Mouse (Mus musculus) kidney, embryonic 14.5 days (tissue): Measurements from ENCODE around the gene Tcf20. TPM values are rescaled to one million over a fixed set of nuclear protein-coding genes. Genes with fewer than 3 reads are reported as not detected.

Experiments
- ATAC-seq: fragments of 200-750 bp; cut with Nextera tagmentation; 2 replicates; pipeline ENCODE4 v1.8.0; 2017; ENCODE audit warnings: moderate number of reproducible peaks, mild to moderate bottlenecking, moderate TSS enrichment, moderate library complexity; ENCODE audit not compliant: low FRiP score, low TSS enrichment
- H3K27ac ChIP-seq: fragments of 300-500 bp; sonication (generic); 2 replicates; pipeline ENCODE4 v1.5.1; 2014; ENCODE audit warnings: low read depth, mild to moderate bottlenecking, low read length, moderate library complexity, mixed read lengths
- H3K27me3 ChIP-seq: fragments of 300-500 bp; sonication (generic); 2 replicates; pipeline ENCODE4 v1.6.1; 2014; ENCODE audit warnings: mild to moderate bottlenecking, low read length; ENCODE audit not compliant: control insufficient read depth, insufficient read depth
- H3K36me3 ChIP-seq: fragments of 300-500 bp; sonication (generic); 2 replicates; pipeline ENCODE4 v1.6.1; 2014; ENCODE audit warnings: low read length, mixed read lengths; ENCODE audit not compliant: control insufficient read depth, insufficient read depth
- H3K4me1 ChIP-seq: fragments of 300-500 bp; sonication (generic); 2 replicates; pipeline ENCODE4 v1.6.1; 2014; ENCODE audit warnings: low read length, mixed read lengths; ENCODE audit not compliant: control insufficient read depth, insufficient read depth
- H3K4me2 ChIP-seq: fragments of 300-500 bp; sonication (generic); replicated peaks from 2 replicates; pipeline ENCODE4 v1.6.1; 2014; ENCODE audit warnings: low read depth, mild to moderate bottlenecking, low read length
- H3K4me3 ChIP-seq: fragments of 300-500 bp; sonication (generic); 2 replicates; pipeline ENCODE4 v1.5.1; 2014; ENCODE audit warnings: mild to moderate bottlenecking, low read length
- H3K9ac ChIP-seq: fragments of 300-500 bp; sonication (generic); 2 replicates; pipeline ENCODE4 v1.6.1; 2014; ENCODE audit warnings: low read depth, mild to moderate bottlenecking, low read length, moderate library complexity
- H3K9me3 ChIP-seq: fragments of 300-500 bp; sonication (generic); 2 replicates; pipeline ENCODE4 v1.6.1; 2016; ENCODE audit warnings: low read length; ENCODE audit not compliant: control insufficient read depth
- WGBS: fragments of 180-500 bp; shearing (Covaris S2); extraction: QIAGEN DNeasy Blood & Tissue Kit; methylation state at CpG from one replicate; pipeline ENCODE4 v1.1.7; 2014; 5-methylcytosine and 5-hydroxymethylcytosine counted together
- polyA plus RNA-seq: library from polyadenylated mRNA; unstranded; fragments of >200 nt; fragmentation: Nextera tagmentation; extraction: Ambion mirVana; gene quantifications from 2 replicates; pipeline ENCODE4 v1.2.1, GENCODE M21; 2014

Tcf20 gene
- polyA plus RNA-seq, 1 experiment from 2014 or later: 11.6 TPM

DNA sequence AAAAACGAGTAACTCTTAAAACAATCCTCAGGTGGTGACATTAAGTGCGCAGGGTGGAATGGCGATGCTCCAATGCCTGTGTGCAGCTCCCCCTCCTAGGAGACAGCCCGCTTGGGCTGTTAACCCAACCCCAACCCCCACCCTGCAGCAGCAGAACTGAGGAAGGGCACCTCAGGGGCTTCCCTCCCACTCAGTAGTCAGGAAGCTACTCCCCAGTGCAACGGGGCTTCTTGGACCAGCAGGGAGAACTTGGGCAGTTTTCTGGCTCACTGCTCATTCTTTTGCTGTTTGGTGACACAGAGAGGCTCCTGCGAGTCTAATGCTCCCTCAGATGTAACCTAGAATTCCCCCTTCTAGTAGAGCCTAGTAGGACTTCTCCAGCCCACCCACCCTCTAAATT, 19.7 kb downstream of the Tcf20 start:
- Histone ChIP-seq H3K4me3 (peak overlapping the region; percentile 13; the same call in 1 of the 2 replicates), H3K27ac (peak overlapping the region; percentile 76)
- WGBS: 4% methylated on average over 6 of the region's 6 CpGs

GRCm38 (mm10) chr15:82964266-82964825, 23.3 kb downstream of the Tcf20 start:
- peaks cover 53% of the 10 kb centered on the region for H3K4me1 ChIP-seq
- peak overlapping the region; percentile 71; the same call in 1 of the 2 replicates for H3K4me2 ChIP-seq
- no peaks in the 10 kb centered on the region for H3K9me3 ChIP-seq
- H3K9ac ChIP-seq: no peak overlapping the region
- no peak overlapping the region; the same call in 1 of the 2 replicates for H3K27ac ChIP-seq
- H3K27me3 ChIP-seq: peaks cover 19% of the 10 kb centered on the region
- H3K36me3 ChIP-seq: no peaks in the 10 kb centered on the region
- H3K4me3 ChIP-seq: peak overlapping the region; percentile 53; the same call in 1 of the 2 replicates
- 73% methylated on average over 14 of the region's 14 CpGs for WGBS
- no peak for ATAC-seq

More for the DNA sequence above, 19.7 kb downstream of the Tcf20 start:
- ATAC-seq: peak; percentile 58
- H3K4me2 ChIP-seq: peak overlapping the region; percentile 43
- H3K4me1 ChIP-seq: peaks cover 31% of the 10 kb centered on the region
- no peaks in the 10 kb centered on the region for H3K9me3 ChIP-seq
- no peaks in the 10 kb centered on the region for H3K36me3 ChIP-seq
- peak overlapping the region; percentile 25; the same call in 1 of the 2 replicates for H3K9ac ChIP-seq
- H3K27me3 ChIP-seq: no peaks in the 10 kb centered on the region

- no peaks in the 10 kb centered on the region for H3K9me3 ChIP-seq
- H3K4me1 ChIP-seq: peaks cover 53% of the 10 kb centered on the region
- peak overlapping the region; percentile 53 for H3K4me3 ChIP-seq
- H3K9ac ChIP-seq: peak overlapping the region; percentile 65
- WGBS: 3% methylated on average over 11 of the region's 82 CpGs
- H3K36me3 ChIP-seq: no peaks in the 10 kb centered on the region
- peaks cover 20% of the 10 kb centered on the region for H3K27me3 ChIP-seq
- H3K27ac ChIP-seq: no peak overlapping the region; the same call in 1 of the 2 replicates
- H3K4me2 ChIP-seq: peak overlapping the region; percentile 71
- ATAC-seq: no peak
Measured at GRCm38 (mm10) chr15:82963556-82964156, 24.0 kb downstream of the Tcf20 start.

DNA sequence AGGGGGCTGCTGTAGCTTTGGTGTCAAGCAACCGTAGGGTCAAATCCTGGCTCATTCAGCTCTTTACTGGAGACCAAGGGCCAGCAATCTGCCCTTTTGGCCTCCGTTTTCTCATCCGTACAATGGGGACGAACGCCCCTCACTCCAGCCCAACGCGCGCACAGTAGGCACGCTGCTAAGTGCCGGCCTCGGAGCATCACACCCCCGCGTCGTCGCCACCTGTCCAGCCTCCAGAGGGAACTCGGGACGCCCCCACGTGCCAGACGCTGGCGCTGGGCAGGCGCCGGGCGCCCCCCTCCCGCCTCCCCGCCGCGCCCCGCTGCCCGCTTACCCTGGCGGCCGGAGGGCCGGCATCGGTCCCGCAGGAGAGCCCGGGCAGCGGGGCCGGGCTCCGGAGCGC, 24.6 kb downstream of the Tcf20 start:
- Histone ChIP-seq H3K4me3 (peak overlapping the region; percentile 53), H3K27ac (no peak overlapping the region), H3K9ac (peak overlapping the region; percentile 65), H3K36me3 (no peaks in the 10 kb centered on the region), H3K4me2 (peak overlapping the region; percentile 71), H3K9me3 (no peaks in the 10 kb centered on the region), H3K27me3 (peaks cover 23% of the 10 kb centered on the region), H3K4me1 (peaks cover 53% of the 10 kb centered on the region)
- no peak for ATAC-seq
- WGBS: 3% methylated on average over 19 of the region's 39 CpGs

DNA sequence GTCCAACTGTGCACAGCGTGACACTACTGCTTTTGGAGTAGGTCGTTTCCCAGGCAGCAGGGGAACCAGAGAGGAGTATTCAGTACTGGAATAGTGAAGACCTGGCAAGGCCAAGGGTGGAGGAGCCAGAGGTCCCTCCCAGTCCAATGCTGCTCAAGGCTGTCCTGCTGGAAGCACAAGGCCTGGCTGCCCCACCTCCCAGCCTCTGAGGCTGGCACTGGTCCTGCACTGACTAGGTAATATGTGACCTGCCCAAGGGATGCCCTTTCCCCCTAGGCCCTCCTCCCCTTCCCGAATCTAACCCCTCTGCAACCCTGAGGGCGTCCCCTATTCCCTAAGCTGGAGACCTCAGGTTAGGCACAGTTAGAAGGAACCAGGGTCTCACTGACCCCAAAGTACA, 25.1 kb downstream of the Tcf20 start:
- Histone ChIP-seq H3K9me3 (no peaks in the 10 kb centered on the region), H3K27ac (peak overlapping the region; percentile 24; the same call in 1 of the 2 replicates), H3K27me3 (peaks cover 26% of the 10 kb centered on the region), H3K9ac (peak overlapping the region; percentile 65; the same call in 1 of the 2 replicates), H3K36me3 (no peaks in the 10 kb centered on the region), H3K4me2 (peak overlapping the region; percentile 71), H3K4me3 (peak overlapping the region; percentile 53), H3K4me1 (peaks cover 52% of the 10 kb centered on the region)
- ATAC-seq: no peak
- 40% methylated on average over 4 of the region's 4 CpGs for WGBS

- peaks cover 56% of the 10 kb centered on the region for H3K4me1 ChIP-seq
- under 1% methylated on average over 26 of the region's 26 CpGs for WGBS
Measured at GRCm38 (mm10) chr15:82960786-82961561, 26.7 kb downstream of the Tcf20 start.

DNA sequence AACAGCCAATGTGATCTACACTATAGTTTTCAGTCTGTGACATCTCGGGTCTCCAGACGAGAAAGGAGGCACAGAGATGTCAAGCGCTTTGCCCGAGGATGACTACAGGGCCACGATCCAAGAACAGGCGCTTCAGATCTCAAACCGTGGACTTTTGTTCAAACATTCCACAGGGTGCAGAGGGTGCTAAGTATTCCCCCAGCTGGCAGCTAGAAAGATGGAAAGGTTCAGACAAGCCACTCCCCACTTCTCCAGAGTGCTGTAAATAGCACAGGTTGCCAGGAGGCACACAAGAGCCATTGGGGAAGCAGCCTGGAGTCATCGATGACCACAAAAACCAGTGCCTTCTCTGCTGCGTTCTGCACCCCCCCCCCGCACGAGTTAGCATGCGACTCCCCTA, 28.5 kb downstream of the Tcf20 start:
- H3K4me2 ChIP-seq: no peak overlapping the region
- no peak for ATAC-seq
- no peak overlapping the region for H3K27ac ChIP-seq
- peaks cover 56% of the 10 kb centered on the region for H3K4me1 ChIP-seq
- no peak overlapping the region for H3K4me3 ChIP-seq
- H3K9me3 ChIP-seq: no peaks in the 10 kb centered on the region
- H3K9ac ChIP-seq: peak overlapping the region; percentile 0; the same call in 1 of the 2 replicates
- peaks cover 37% of the 10 kb centered on the region for H3K27me3 ChIP-seq
- 55% methylated on average over 12 of the region's 12 CpGs for WGBS
- H3K36me3 ChIP-seq: no peaks in the 10 kb centered on the region

More at GRCm38 (mm10) chr15:82960786-82961561, 26.7 kb downstream of the Tcf20 start:
- peak; percentile 28 for ATAC-seq
- Histone ChIP-seq H3K9me3 (no peaks in the 10 kb centered on the region), H3K4me3 (peak overlapping the region; percentile 24), H3K36me3 (no peaks in the 10 kb centered on the region), H3K4me2 (peak overlapping the region; percentile 45), H3K27me3 (peaks cover 28% of the 10 kb centered on the region), H3K27ac (no peak overlapping the region), H3K9ac (peak overlapping the region; percentile 12; the same call in 1 of the 2 replicates)

DNA sequence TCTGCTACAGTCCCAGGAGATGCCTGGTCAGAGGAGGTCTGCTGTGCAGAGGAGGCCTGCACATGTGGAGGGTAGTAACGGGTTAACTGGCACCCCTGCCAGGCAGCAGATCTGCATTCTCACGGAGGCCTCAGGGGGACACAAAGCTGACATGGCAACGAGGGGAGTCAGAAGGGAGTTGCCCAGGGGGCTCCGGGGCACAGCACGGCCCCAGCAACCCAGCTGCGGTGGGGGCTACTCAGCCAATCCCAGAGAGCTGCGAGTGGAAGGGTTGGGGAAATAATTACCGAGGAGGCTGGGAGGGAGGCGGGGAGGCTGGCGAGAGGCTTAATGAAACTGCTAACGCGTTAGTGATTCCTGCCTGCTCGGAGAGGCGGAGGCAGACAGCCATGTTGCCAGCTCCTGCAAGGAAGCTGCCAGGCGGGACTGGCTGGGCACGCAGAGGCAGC, 29.4 kb downstream of the Tcf20 start:
- no peak overlapping the region; the same call in 1 of the 2 replicates for H3K4me3 ChIP-seq
- H3K27ac ChIP-seq: no peak overlapping the region
- 7% methylated on average over 16 of the region's 16 CpGs for WGBS
- peak; percentile 44 for ATAC-seq
- peak overlapping the region; percentile 35 for H3K4me2 ChIP-seq
- peaks cover 42% of the 10 kb centered on the region for H3K27me3 ChIP-seq
- H3K9me3 ChIP-seq: no peaks in the 10 kb centered on the region
- peaks cover 63% of the 10 kb centered on the region for H3K4me1 ChIP-seq
- no peaks in the 10 kb centered on the region for H3K36me3 ChIP-seq
- H3K9ac ChIP-seq: 0 out of 2 replicates have a peak overlapping the region, but pooled peaks have one; percentile 1
